Mouse (Mus musculus): ENCODE measurements around the gene Ampd3.

The Ampd3 gene

GRCm38 (mm10) chr7:110834018-110834417, 66.0 kb downstream of the Ampd3 start:
- in situ Hi-C loops (cut with MboI, MseI), result no loop called here

DNA sequence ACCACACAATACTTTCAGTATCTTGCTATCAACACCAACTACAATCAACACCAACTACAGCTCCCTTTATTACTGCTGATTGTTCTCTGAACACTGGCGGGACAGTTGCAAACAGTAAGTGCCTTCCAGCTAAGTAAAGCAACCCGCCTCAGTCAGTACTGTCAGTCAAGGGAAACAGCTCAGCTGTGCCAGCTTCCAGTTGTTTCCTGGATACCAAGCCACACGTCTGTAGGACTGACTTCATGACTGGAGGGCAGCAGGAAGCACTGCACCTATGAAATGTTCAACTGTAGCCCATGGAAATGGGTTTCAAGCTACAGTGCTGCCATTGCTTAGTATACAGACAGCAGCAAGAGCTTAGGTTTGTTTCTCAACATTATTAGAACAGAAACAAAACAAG, 66.5 kb downstream of the Ampd3 start:
- in situ Hi-C loops (cut with MboI, MseI), result no loop called here

DNA sequence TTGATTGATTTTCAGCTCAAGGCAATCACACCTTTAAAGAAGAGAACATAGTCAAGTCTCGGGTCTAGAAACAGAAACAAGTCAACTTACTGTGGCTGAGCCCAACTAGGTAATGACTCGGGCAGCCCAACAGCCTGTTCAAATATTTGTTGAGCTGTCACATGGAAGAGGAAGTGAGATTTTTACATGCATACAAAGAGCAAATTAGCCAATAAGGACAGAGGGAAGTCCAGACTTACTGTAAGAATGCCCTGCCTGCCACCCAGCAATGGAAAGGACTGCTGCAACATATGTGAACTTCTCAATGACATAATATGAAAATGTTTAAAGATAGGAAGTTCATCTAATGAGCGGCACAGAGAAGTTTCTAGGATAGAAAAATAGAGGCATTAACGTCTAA, 72.3 kb downstream of the Ampd3 start:
- in situ Hi-C loops (cut with MboI, MseI), result no loop called here

- in situ Hi-C loops (cut with MboI, MseI), result no loop called here
These were observed 76.2 kb downstream of the Ampd3 start, which contains the start of gene Rnf141 for GRCm38 (mm10) chr7:110843916-110844874. TSS of gene Rnf141 (minus strand) at chr7:110844457.

- in situ Hi-C loops (cut with MboI, MseI), result no loop called here
These were observed 79.3 kb downstream of the Ampd3 start for GRCm38 (mm10) chr7:110847321-110847720.

DNA sequence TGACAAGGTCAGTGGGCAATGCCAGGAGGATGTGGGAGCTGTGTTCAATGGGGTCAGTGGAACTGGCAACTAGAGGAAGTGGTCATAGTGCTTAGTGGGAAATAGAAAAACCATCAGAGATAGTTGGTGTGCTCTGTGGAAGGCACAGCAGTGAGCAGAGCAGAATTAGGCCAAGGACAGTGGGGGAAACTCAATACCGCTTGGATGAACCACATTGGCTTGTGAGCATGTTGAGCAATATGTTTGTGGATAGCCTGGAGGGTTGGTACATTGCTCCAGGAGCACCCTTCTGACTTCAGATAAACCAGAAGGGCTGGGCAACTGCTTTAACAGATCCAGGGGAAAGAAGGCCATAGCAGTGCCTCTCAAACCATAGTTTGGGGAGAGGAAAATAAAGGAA, 80.4 kb downstream of the Ampd3 start:
- in situ Hi-C loops (cut with MboI, MseI), result no loop called here

DNA sequence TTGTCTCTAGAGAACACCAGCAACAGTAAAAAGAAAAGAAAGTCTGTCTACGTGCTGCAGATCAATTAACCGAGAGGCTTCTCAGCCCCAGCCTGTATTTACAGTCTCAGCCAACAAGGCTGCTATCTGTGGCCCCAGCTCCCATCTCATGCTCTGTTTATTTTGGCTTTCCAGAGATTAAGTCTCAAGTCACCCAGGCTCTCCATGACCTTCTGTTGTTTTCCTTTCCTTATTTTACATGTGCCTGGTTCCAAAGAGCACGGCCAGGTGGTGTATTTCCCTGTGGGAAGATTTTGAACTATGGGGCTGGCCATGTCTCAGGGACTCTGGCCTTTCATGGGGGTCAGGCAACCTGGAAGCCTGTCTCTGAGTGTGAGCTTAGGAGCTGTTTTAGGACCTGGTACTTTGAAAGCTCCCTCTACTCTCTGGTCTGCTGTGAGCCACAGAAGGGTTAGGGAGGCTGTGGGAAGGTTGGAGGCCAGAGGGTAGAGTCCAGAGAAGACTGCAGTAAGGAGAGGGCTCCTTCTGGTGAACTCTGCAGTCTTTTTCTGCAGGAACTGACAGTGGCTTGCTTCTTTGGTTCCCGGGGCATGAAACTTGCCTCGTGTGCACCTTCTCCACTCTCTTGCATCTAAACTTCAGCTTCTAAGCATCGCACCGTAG, 83.7 kb downstream of the Ampd3 start:
- in situ Hi-C loops (cut with MboI, MseI), result loop anchor here (10.0 kb wide), 1 partner anchor 1267 kb away; no protein-coding TSS in a partner anchor

- in situ Hi-C loops (cut with MboI, MseI), result loop anchor here (10.0 kb wide), 1 partner anchor 1269 kb away; no protein-coding TSS in a partner anchor
These were observed 85.6 kb downstream of the Ampd3 start for GRCm38 (mm10) chr7:110853611-110854010.

- in situ Hi-C loops (cut with MboI, MseI), result loop anchor here (10.0 kb wide), 1 partner anchor 1270 kb away; no protein-coding TSS in a partner anchor
These were observed 86.5 kb downstream of the Ampd3 start for GRCm38 (mm10) chr7:110854519-110854918.

DNA sequence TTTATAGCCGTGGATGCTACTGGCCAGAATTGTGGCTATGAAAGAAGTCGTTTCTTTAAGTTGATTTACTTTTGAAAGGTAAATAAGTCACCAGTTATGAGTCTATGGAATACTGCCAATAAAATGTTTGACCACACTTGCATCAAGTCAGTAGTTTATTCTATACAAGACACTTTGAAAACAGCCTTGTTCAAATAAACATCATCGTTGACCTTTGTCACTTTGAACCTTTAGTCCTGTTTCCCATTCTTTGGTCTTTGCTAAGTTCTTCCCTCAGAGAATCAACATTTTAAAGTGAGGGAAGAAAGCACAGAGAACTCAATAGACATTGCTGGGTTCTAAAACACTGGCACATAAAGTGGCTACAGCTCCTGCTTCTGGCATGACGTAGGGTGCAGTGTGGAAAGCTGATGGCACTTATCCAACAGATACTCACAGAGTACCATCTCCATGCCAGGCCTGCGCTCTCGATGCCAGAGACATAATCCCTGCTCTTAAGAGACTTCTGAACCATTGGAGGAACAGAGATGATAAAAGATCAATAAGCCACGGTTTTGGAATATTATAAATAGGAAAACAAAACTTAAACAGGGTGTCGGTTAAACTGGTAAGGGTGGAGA, 87.0 kb downstream of the Ampd3 start:
- in situ Hi-C loops (cut with MboI, MseI), result loop anchor here (10.0 kb wide), 1 partner anchor 1270 kb away; no protein-coding TSS in a partner anchor

- in situ Hi-C loops (cut with MboI, MseI), result loop anchor here (10.0 kb wide), 1 partner anchor 1271 kb away; no protein-coding TSS in a partner anchor
These were observed 87.6 kb downstream of the Ampd3 start for GRCm38 (mm10) chr7:110855604-110856003.

GRCm38 (mm10) chr7:110860129-110860528, 92.1 kb downstream of the Ampd3 start:
- in situ Hi-C loops (cut with MboI, MseI), result no loop called here

Data from T-helper 2 cell (primary cell).